Mouse (Mus musculus) stomach, postnatal 0 days (tissue): Measurements from ENCODE around the gene Oosp1.

Experiments
- CTCF ChIP-seq: IDR thresholded peaks from 2 replicates; pipeline ENCODE4 v1.5.1; 2016; ENCODE audit warnings: antibody characterized with exemption, low read depth, mild to moderate bottlenecking, moderate library complexity
- EP300 ChIP-seq: optimal IDR thresholded peaks from 2 replicates; pipeline ENCODE3; 2016; ENCODE audit warnings: antibody characterized with exemption

GRCm38 (mm10) chr19:11661562-11661961 is 29.4 kb downstream of the Oosp1 start:
- no peak for TF ChIP-seq CTCF
- no peak for TF ChIP-seq EP300
